Mouse (Mus musculus) lung, adult 18-20 months (tissue): Measurements from ENCODE around the gene Kctd2.
"Not testable (repeated sequence)": the region's sequence is repeated elsewhere in the genome, so short reads cannot be mapped to it uniquely, and the experiment has no call there.

ENCODE experiments used
- DNase-seq, 2 experiments: peaks; one replicate each; pipeline ENCODE4 v3.0.0; 2022; ENCODE audit warnings: mixed read lengths in 2 of 2

Kctd2 gene

GRCm38 (mm10) chr11:115475025-115475757, 55.3 kb downstream of the Kctd2 start, which contains the start of gene Armc7:
Gene Armc7 (plus strand): TSS chr11:115475667.
- peak; percentile 96 to 97 for DNase-seq

- DNase-seq, result no peak
Measured at GRCm38 (mm10) chr11:115475758-115476237, 55.9 kb downstream of the Kctd2 start.

DNA sequence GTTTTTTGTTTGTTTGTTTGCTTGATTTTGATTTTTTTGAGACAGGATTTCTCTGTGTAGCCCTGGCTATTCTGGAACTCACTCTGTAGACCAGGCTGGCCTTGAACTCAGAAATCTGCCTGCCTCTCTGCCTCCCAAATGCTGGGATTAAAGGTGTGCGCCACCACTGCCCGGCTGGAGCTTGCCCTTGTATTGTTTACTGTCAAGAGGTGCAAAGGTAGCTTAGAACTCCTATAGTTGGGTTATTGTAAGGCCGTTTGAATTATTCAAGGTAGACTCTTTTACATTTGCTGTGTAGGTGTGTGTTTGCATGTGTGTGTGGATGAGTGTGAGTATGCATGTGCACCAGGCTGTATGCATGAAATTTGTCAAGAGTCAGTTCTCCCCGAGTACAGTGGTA, 56.7 kb downstream of the Kctd2 start:
- not testable (repeated sequence) for DNase-seq

DNA sequence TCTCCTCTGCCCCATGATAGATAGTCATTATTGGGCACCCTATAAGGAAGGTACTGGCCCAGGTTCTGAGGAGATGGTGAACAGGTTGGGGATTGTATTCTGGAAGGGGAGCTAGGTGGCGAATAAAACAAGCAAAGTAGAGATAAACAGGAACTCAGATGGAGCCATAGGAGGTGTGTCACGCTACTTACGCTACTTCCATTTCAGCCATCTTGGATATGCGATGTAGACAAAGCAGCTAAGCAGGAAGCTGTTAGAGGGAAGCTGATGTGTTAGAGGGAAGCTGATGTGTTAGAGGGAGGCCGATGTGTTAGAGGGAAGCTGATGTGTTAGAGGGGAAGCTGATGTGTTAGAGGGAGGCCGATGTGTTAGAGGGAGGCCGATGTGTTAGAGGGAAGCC, 57.5 kb downstream of the Kctd2 start:
- not testable (repeated sequence) for DNase-seq

DNA sequence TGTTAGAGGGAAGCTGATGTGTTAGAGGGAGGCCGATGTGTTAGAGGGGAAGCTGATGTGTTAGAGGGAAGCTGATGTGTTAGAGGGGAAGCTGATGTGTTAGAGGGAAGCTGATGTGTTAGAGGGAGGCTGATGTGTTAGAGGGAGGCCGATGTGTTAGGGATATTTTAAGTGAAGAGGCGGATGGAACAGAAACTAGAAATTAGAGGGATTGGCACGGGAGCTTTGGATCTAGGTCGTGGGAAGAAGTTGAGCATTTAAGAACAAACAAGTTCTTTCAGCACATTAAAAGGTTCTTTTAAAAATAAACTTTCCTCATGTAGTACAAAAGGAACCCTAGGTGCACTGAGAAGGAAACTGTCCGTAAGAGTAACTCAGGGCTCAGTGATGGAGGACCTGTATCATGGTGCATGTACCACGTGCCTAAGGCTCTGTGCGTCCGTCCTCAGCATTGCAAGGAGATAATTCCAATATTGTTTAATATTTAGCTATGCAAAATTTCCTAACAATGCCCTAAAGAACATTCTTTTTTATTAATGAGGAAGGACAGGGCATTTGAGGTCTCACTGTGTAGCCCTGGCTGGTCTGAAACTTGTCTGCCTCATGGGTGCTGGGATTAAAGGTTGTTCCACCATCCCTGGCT, 58.5 kb downstream of the Kctd2 start:
- DNase-seq, result no peak
